Mouse (Mus musculus) G1E (cell line): ENCODE results near the gene Atrnl1. TPM values are rescaled to one million over a fixed set of nuclear protein-coding genes. Genes with fewer than 3 reads are reported as not detected.

Experiments
- ATAC-seq: 2 replicates; pipeline ENCODE4 v1.8.0; 2016; ENCODE audit warnings: mild to moderate bottlenecking; ENCODE audit not compliant: insufficient number of reproducible peaks, poor library complexity, low FRiP score, severe bottlenecking; ENCODE audit errors: extremely low read depth
- DNase-seq: peaks from one replicate; pipeline ENCODE4 v3.0.0; 2012; ENCODE audit warnings: low spot score
- H3K27me3 ChIP-seq: 2 replicates; pipeline ENCODE4 v1.6.1; 2012; ENCODE audit warnings: mild to moderate bottlenecking, low read length, inconsistent platforms; ENCODE audit not compliant: insufficient read depth
- H3K36me3 ChIP-seq: replicated peaks from 2 replicates; pipeline ENCODE3; 2012; ENCODE audit warnings: mild to moderate bottlenecking, inconsistent platforms
- H3K4me1 ChIP-seq: 2 replicates; pipeline ENCODE4 v1.6.1; 2012; ENCODE audit warnings: low read depth, low read length, inconsistent platforms, mixed read lengths; ENCODE audit not compliant: insufficient read depth
- H3K4me3 ChIP-seq: 2 replicates; pipeline ENCODE4 v1.5.1; 2012; ENCODE audit warnings: low read depth, mild to moderate bottlenecking, inconsistent platforms, low read length, moderate library complexity, mixed read lengths
- H3K9me3 ChIP-seq: replicated peaks from 2 replicates; pipeline ENCODE4 v1.6.1; 2012; ENCODE audit warnings: inconsistent platforms
- CTCF ChIP-seq: IDR thresholded peaks from 2 replicates; pipeline ENCODE4 v1.5.1; 2012; ENCODE audit warnings: low read depth, low read length, inconsistent platforms, mixed read lengths
- GATA1 ChIP-seq: IDR thresholded peaks from 2 replicates; pipeline ENCODE4 v1.6.1; 2012; ENCODE audit warnings: borderline replicate concordance, low read length, inconsistent platforms, mixed read lengths
- GATA2 ChIP-seq: IDR thresholded peaks from 2 replicates; pipeline ENCODE4 v1.6.1; 2012; ENCODE audit warnings: low read depth, low read length, inconsistent platforms, borderline replicate concordance
- POLR2AphosphoS5 ChIP-seq: IDR thresholded peaks from 2 replicates; pipeline ENCODE4 v1.6.1; 2012; ENCODE audit warnings: low read depth, low read length, inconsistent platforms; ENCODE audit not compliant: insufficient replicate concordance
- TAL1 ChIP-seq: conservative IDR thresholded peaks from 2 replicates; pipeline ENCODE4 v1.6.1; 2012; ENCODE audit warnings: low read depth, low read length, inconsistent platforms, mixed read lengths
- polyA plus RNA-seq: library from polyadenylated mRNA; stranded (reverse); fragments of >175 nt; gene quantifications from 2 replicates; pipeline ENCODE4 v1.2.3, GENCODE M21; 2012
- total RNA-seq, 2 experiments: library from RNA; stranded (forward) in 1 of 2; stranded (reverse) in 1 of 2; fragments of 200-1000 nt in 1 of 2; fragments of >200 nt in 1 of 2; fragmentation: Nextera tagmentation in 1 of 2; gene quantifications; 2 replicates each; pipeline ENCODE4 v1.2.3; 2014 to 2017

Gene Atrnl1
- total and polyA plus RNA-seq, 3 experiments, result 0.52 to 5.8 (median 3.2) TPM

DNA sequence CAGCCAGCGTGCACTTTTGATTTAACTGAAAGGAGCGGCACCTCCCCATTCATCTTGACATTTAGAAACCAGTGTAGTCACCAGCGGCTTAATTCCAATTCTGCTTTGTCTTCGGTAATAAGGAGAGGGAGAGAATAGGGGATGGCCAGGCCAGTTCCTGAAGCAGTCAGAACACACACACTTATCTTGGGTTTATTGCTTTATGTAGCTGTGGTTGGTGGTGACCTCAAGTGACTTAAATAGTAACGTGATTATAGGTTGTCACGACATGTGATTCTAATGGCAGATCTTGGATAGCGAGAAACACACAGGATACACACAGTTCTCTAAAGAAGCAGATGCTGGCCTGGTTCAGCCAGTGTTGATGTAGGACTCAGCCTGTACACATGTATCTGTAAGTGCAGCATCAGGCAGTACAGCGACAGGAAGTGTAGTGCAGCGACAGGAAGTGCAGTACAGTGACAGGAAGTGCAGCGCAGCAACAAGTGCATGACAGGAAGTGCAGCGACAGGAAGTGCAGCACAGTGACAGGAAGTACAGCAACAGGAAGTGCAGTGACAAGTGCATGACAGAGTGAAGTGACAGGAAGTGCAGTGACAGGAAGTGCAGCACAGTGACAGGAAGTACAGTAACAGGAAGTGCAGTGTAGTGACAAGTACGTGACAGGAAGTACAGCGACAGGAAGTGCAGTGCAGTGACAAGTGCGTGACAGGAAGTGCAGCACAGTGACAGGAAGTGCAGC is 37.5 kb downstream of the Atrnl1 start:
- Histone ChIP-seq H3K4me3 (no peak overlapping the region), H3K4me1 (0 out of 2 replicates have a peak, but pooled peaks cover 3% of the 10 kb centered on the region), H3K36me3 (peaks cover 21% of the 10 kb centered on the region), H3K9me3 (peaks cover 13% of the 10 kb centered on the region), H3K27me3 (no peaks in the 10 kb centered on the region)
- ATAC-seq, result no peak
- DNase-seq, result no peak
- TF ChIP-seq GATA2 (no peak), GATA1 (no peak), TAL1 (no peak), CTCF (no peak), POLR2AphosphoS5 (no peak)

DNA sequence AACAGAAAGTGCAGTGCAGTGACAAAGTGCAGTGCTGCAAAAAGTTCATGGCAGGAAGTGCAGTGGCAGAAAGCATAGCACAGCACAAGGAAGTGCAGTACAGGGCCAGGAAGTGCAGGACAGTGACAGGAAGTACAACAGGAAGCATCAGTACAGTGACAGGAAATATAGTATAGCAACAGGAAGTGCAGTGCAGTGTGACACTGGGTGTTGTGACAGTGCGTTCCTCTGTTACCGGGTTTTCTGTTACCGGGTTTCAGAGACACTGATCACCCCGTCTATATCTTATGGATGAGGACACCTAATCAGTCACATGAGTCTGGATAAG is 38.1 kb downstream of the Atrnl1 start:
- ATAC-seq (no peak), DNase-seq (no peak)
- Histone ChIP-seq H3K27me3 (no peaks in the 10 kb centered on the region), H3K4me3 (no peak overlapping the region), H3K36me3 (peaks cover 26% of the 10 kb centered on the region), H3K4me1 (0 out of 2 replicates have a peak, but pooled peaks cover 3% of the 10 kb centered on the region), H3K9me3 (peaks cover 13% of the 10 kb centered on the region)
- TF ChIP-seq GATA2, result no peak
- no peak for TF ChIP-seq POLR2AphosphoS5
- TF ChIP-seq TAL1, result no peak
- TF ChIP-seq CTCF, result no peak
- TF ChIP-seq GATA1, result no peak

- DNase-seq (no peak), ATAC-seq (no peak)
- TF ChIP-seq POLR2AphosphoS5, result no peak
- TF ChIP-seq CTCF, result 0 out of 2 replicates have a peak, but pooled peaks have one; percentile 24
- peaks cover 11% of the 10 kb centered on the region for H3K4me1 ChIP-seq
- peaks cover 61% of the 10 kb centered on the region for H3K36me3 ChIP-seq
- H3K27me3 ChIP-seq, result no peaks in the 10 kb centered on the region
- H3K4me3 ChIP-seq, result no peak overlapping the region
- H3K9me3 ChIP-seq, result peaks cover 14% of the 10 kb centered on the region
These were observed 44.2 kb downstream of the Atrnl1 start for GRCm38 (mm10) chr19:57655083-57655482.

DNA sequence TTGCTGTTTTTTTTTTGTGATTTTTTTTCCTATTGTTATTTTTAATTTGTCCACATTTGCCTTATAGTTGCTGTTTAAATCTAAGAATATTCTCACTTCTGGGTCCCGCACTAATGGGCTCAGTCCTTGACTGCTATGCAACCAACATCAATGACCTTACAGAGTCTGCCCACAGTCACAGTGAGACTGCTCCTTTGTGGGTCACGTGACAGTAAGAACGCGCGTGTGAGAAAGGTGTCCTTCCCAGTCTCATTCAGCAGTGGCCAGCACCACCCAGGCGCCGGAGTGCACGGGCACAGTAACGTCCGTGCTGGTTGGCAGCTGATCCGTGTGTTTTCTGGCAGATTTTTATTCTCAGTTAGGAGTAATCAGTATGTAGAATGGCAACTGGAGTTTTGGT is 44.7 kb downstream of the Atrnl1 start:
- Histone ChIP-seq H3K27me3 (no peaks in the 10 kb centered on the region), H3K36me3 (peaks cover 65% of the 10 kb centered on the region), H3K9me3 (peaks cover 15% of the 10 kb centered on the region), H3K4me3 (no peak overlapping the region), H3K4me1 (peaks cover 12% of the 10 kb centered on the region)
- TF ChIP-seq GATA1 (no peak), TAL1 (no peak), CTCF (no peak), GATA2 (no peak), POLR2AphosphoS5 (no peak)
- DNase-seq (no peak), ATAC-seq (no peak)

GRCm38 (mm10) chr19:57657426-57658087 is 46.7 kb downstream of the Atrnl1 start:
- Histone ChIP-seq H3K27me3 (no peaks in the 10 kb centered on the region), H3K9me3 (peaks cover 15% of the 10 kb centered on the region), H3K4me3 (no peak overlapping the region), H3K36me3 (peaks cover 73% of the 10 kb centered on the region), H3K4me1 (peaks cover 13% of the 10 kb centered on the region)
- DNase-seq, result no peak
- TF ChIP-seq GATA1 (no peak), POLR2AphosphoS5 (no peak), GATA2 (no peak), TAL1 (no peak), CTCF (no peak)
- no peak for ATAC-seq
